Mouse (Mus musculus) right cerebral cortex, postnatal 14 days (tissue): ENCODE results near the gene N4bp2.
"Not testable (repeated sequence)": the region's sequence is repeated elsewhere in the genome, so short reads cannot be mapped to it uniquely, and the experiment has no call there.

Experiments
- DNase-seq: peaks from one replicate; pipeline ENCODE4 v3.0.0; 2022

Gene N4bp2

DNA sequence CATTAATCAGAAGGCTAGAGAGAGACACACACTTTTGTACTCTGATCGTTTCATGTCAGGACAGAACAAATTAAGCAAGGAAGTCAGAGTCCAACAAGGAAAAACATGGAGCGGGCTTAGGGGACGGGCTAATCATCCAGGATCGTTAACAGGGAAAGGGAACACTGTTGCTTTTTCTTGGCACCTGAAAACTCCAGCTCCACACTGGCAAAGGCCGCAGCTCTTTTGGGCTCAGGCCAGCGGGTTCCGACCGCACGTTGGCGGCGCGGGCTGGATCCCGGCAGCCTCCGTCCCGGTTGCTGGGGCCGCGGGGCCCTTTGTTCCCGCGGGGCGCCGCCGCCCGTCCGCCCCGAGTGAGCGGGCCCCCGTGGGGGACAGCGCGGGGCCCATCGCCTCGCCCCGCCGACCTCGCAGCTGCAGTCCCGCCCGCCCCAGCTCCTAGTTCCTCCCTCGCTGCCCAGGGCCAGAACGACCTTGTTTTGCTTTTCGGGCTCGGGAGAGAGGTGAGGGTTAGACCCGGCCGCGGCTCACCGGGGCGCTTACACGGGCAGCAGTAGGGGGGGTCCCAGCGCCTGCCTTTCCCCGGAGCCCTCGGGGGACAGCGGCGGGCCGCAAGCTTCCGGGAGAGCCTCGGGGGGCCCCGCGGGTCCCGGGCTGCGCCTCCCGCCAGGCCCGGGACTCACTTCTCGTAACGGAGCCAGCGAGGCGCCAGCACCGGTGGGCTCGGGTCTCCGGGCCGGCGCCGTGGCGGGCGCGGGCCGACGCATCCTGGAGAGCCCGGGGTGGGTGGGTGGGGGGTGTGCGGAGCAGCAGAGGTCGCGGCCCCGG, at the start of gene N4bp2:
Gene N4bp2 (plus strand): TSS at position 434 of the 828 bp plus-strand sequence.
- DNase-seq: peak; percentile 67

DNA sequence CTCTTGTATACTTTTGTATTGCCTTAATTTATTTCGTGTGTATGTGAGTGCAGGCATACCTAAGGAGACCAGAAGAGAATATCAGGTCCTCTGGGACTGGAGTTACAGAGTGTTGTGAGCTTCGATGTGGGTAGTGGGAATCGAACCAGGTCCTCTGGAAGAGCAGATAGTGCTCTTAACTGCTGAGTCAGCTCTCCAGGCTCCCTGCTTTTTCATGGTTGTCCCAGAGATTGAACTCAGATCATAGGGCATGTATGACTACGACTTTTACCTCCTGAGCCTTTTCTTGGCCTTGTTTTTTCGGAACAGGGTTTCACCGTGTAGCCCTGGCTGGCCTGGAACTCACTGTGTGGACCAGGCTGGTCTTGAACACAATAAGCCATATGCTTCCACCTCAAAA, 48.2 kb upstream of the N4bp2 start:
- no peak for DNase-seq

DNA sequence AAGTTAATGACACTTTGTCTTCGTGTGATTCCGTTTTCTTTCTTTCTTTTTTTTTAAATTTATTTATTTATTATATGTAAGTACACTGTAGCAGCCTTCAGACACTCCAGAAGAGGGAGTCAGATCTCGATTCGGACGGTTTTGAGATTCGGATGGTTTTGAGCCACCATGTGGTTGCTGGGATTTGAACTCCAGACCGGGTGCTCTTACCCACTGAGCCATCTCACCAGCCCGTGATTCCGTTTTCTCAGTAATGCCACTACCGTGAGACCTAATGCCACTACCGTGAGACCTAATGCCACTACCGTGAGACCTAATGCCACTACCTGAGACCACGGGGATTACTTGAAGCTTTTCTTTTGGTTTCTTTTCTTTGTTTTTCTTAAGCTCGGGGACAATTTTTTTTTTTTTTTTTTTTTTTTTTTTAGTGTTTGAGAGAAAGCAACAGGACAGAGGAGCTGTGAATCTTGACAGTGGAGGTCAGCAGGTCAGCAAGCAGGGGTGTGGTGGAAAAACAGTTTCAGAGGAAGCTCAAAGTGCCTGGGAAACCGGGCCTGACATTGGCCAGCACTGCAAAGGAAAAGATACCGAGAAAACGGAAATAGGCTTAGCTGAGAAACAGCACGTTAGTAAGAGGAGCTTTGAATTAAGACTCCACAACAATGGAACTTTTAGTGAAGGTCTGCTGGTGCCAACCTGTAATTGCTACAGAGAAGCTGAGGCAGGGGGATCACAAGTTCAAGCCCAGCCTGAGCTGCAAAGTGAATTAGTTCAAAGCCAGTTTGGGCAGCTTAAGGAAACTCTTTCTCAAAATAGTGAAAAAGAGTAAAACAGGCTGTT, 46.0 kb upstream of the N4bp2 start:
- DNase-seq: no peak

DNA sequence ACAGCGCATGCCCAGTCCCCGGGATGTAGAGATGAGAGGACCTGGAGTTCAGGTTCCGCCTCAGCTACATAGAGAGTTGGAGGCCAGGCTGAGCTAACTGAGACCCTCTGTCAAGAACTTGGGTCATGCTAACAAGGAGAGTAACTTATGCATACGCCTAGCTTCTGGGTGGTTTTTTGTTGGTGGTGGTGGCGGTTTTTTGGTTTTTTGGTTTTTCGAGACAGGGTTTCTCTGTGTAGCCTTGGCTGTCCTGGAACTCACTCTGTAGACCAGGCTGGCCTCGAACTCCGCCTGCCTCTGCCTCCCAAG, 45.5 kb upstream of the N4bp2 start:
- DNase-seq: not testable (repeated sequence)

DNA sequence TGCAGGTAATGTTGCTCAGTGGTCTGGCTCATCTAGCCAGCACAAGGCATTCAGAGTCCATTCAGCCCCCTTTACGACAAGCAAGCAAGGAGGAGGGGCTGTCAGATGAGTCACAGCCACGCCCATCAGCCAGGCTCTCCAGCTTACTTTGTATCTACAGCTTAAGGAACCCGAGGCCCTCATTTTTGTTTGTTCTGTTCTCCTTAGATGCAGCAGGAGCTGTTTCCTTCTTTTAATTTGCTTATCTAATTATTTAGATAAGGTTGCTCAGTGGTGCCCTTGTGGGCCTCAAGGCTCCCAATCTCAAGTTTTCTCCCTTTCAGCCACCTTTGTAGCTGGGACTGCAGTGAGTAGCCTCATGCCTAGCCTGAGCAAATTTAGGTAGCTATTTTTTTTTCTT, 45.0 kb upstream of the N4bp2 start:
- no peak for DNase-seq

DNA sequence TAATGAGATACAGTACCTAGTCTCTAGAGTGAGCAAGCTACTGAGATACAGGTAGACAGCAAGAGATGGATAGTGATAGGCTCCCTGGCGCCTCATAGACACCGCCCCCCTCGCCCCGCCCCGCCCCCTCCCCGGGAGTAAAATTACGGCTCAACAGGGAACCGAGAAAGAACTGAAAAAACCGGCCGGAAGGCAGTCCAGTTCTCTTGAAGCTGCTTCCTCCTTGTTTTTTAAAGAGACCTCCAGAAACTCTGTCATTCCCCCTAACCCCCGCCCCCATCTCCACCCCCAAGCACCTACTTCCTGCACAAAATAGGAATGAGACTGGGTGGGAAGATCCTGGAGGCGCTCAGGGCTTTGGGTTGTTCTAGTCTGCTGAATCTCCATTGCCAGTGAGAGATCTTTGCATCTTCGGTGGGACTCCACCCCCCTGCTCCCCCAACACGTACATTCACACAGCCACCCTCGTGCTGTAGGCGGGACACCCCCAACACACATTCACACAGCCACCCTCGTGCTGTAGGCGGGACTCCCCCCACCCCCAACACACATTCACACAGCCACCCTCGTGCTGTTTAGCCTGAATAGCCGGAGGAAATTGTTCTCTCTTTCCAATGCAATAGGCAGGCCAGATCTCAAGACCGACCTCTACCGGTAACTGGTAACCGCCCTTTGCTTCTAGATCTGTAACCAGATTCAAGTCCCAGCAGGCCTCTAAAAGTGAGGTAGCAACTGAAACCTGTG, 38.8 kb upstream of the N4bp2 start:
- DNase-seq: peak; percentile 33

DNA sequence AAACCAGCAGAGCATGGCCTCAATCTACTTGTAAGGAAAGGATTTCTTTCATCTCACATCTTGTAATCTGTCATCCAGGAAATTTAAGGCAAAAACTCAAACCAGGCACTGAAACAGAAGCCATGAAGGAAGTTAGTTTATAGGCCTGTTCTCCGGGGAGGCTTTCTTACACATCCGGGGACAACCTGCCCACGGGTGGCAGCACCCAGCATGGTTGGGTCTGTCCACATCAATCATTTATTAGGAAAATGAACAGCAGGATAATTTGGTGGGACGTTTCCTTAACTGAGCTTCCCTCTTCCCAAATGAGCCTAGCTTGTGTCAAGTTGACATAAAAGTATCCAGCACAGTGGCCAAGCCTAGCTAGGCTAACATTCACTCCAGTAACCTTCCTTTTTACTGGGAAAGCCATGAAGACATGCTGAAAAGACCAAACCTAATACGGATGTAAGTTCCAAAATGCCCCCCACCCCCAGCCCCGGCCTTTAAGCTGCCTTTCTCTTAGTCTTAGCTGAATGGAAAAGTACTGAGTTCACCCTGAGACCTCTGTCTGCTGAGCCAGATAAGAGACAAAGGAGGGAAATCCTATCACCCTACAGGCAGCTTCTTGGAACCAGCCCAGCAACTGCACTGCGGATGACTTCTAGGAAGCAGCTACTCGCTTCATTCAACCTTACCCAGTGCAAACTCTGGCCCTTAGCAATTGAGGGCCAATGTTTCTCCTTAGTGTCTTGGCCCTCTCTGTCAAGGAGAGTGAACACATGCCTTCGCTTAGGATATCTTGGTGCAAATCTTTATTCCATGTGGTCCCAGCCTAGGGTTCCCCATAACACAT, 31.9 kb upstream of the N4bp2 start:
- no peak for DNase-seq

DNA sequence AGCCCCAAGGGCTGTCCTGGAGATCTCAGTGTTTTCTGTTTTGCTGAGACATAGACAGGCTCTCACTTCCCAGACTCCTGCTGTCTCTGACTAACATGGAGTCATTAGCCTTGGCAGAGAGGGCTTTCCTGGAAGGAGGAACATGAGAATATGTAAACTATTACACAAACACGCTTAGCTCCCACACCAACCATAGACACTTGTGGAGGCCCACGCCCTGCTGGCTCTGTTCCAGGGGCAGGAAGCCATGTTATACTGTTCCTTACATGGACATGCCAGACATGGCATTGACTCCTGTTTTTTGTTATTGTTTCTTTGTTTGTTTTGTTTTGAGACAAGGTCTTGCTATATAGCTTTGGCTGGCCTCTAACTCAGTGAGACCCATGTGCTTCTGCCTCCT, 27.7 kb upstream of the N4bp2 start:
- no peak for DNase-seq

DNA sequence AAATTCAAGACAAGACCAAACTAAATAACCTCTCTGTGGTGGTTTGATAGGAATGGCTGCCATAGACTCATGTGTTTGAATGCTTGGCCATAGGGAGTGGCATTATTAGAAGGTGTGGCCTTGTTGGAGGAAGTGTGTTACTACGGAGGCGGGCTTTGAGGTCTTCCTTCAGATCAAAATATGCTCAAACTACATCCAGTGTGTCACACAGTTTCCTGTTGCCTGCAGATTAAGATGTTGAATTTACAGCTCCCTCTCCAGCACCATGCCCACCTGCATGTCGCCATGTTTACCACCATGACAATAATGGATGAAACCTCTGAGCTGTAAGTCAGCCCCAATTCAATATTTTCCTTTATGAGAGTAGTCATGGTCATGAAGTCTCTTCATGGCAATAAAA, 24.0 kb upstream of the N4bp2 start:
- no peak for DNase-seq

DNA sequence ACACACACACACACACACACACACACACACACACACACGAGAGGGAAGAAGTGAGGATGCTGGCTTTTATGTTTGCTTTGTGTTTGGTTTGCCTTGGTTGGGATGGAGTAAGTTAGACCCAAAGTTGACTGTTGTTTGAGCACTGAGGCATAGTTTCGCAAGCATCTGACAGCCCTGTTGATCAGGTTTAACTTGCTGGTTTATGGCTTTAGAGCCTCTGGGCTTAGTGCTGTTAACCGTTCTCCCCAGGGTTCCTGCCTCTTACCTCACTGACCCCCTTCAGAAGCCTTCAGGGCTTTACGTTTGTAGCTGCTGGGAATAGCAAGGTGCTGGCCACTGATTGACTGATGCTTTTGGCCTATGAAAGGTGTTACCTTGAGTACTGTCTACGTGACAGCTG, 16.4 kb upstream of the N4bp2 start:
- DNase-seq: no peak

DNA sequence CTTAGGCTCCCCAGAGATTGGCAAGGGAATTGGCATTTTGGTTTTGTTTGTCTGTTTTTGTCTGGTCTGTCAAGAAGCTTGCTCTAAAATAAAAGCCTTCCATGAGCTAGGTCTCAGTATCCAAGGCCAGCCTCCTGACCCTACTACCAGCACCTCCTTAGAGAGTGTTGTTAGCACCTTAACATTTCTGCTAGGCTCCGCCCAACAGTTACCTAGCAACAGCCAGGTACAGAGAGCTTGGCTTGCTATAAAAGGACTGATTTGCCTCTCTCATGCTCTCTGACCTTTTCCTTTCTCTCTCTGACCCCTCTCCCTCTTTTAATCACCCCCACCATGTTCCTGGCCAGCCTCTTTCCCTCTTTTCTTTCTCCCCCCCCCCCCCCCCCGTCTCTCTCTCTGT, 14.9 kb upstream of the N4bp2 start:
- DNase-seq: no peak

DNA sequence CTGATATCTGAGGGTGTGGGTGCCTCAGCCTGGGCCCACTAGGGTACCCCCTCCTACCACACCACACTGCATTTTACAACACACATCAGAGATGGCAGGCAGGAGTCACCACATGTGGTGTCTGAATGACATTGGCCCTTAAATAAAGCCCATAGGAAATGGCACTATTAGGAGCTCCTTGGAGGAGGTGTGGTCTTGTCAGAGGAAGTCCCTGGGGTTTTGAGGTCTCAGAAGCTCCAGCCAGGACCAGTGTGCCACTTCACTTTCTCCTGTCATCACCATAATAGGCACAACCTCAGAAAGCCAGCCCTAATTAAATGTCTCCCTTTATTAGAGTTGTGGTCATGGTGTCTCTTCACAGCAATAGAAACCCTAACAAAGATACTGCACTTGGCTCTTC, 14.4 kb upstream of the N4bp2 start:
- DNase-seq: no peak

DNA sequence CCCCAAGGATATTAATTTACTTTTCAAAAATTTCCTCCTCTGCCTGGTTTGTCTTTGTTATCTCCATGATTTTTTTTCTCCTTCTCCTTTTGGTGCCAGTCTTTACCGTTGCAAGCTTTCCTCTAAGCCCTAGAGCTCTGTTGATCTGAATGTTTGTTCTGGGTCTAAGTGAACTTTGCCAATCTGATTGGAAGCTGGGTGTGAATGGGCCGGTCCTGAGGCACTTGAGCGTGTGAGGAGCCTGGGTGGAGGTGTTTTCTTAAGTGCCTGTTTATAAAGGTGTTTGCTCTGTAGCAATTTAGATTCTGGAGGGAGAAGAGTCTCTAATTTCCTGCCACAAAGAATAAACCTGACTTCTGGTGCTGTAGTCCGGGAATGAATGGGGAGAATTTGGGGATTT, 11.3 kb upstream of the N4bp2 start:
- no peak for DNase-seq

DNA sequence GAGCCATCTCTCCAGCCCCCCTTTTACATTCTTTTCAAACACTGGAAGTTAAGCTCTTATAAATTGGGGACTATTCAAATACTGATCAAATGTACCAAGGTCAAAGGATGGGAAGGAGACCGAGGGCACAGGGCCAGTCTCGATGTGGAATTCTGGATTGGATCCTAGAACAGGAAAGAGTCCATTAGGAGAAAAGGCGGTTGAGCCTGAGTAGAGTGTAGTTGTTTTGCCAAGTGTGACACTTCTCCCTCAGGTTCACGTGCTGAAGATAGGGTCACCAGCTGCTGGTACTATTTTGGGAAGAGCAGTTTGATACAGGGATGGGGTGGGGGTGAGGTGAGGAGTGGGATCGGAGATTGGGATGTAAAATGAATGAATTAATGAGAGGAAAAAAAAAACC, 7.5 kb upstream of the N4bp2 start:
- no peak for DNase-seq

DNA sequence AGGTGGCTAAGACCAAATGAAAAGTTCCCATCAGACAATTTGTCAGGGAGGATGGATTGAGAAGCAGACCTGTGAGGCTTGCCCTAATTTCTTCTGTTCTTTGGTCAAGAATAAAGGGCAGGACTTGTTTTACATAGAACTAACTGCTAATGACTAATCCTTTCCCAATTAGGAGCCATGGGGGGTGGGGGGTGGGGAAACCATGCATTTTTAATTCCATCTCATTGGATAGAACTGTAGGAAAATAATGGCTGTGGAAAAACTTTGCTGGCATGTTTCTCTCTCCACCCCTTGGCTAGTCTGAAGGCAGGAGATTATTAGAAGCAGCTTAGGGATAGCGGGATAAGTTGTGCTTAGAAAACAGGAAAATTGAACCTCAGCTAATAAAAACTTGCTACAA, 6.2 kb upstream of the N4bp2 start:
- DNase-seq: no peak

DNA sequence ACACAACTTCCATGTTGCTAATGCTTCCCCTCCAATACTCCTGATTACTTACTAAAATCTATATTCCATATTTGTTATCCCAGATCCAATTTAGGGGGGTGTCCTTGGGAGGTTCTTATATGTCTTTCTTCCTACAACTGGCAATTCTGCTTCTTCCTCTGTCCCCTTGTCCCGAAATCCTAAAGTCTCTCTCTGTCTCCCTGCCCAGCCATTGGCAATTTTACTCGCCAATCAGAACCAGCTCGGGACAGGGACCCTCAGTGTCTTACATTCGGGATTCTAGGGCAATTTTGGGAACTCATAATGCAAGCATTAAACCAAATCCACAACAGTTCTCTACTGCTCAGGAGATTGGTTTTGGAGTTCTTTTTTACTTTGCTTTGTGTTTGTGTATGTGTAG, 3.3 kb upstream of the N4bp2 start:
- DNase-seq: no peak

DNA sequence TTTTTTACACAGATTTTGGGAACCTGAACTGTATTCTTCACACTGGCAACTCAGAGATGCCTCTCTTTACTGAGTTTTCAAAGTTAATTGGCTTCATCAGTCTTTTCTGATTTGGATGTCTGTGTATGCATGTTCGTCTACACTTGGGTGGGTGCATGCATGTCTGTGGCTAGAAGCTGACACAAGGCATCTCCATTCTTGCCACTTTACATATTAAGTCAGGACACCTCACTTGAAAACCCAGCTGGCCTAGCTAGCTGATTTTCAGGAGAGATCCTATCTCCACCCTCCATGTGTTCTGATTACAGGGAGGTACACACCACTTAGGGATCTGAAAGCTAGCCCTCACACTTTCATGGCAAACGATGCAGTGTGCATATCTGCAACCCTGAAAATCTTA, 2.7 kb upstream of the N4bp2 start:
- DNase-seq: no peak

DNA sequence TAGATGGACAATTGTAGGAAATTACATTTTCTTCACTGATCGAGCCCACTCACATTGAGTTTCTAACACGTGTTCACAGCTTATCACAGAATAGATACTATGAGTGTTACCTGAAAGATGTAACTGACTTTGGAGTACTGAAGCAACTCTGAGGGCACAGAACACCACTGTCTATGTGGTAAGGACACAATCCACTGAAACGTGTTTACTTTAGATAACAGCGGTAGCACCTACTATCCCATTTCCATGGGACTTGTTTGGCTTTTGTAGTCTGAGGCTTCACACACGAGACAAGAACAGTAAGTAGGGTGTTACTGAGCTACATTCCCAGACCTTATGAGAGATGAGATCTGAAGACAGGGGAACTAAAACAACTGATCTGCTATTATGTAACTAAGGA, 2.3 kb upstream of the N4bp2 start:
- no peak for DNase-seq

DNA sequence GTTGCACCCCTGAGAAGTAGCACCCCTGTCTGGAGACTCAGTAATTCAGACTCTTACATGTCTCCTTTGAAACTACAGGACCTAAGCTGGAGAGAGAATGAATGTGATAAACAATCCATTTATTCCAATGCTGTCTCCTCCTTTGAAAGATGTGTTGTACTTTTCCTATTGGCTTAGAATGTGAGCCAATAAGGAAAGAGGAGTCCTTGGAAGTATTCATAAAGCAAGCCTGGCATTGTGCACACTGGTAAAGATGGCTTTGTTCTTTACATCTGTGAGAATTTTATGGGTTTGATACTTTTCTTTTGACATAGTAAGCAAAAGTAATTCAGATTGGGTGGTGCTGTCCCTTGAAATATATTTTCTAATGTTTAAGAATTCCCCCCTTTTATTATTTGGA, 1.4 kb upstream of the N4bp2 start:
- no peak for DNase-seq

DNA sequence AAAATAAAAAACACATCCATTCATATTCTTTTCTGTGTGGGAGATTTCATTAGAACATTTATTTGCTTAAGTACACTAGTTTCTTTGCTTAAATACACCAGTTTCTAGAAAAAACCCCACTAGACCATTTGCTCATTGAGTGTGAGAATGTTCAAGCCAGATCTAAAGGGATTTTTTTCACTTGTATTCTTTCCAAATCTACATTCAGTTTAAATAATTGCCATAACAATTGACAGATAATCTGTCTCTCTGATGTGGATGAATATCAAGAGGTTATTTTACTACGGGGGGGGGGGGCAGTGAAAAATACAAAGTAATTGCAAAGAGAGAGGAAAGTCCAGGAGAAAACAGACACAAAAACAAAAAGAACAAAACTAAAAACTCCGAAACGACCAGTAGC, 635 bp upstream of the N4bp2 start:
- DNase-seq: no peak

DNA sequence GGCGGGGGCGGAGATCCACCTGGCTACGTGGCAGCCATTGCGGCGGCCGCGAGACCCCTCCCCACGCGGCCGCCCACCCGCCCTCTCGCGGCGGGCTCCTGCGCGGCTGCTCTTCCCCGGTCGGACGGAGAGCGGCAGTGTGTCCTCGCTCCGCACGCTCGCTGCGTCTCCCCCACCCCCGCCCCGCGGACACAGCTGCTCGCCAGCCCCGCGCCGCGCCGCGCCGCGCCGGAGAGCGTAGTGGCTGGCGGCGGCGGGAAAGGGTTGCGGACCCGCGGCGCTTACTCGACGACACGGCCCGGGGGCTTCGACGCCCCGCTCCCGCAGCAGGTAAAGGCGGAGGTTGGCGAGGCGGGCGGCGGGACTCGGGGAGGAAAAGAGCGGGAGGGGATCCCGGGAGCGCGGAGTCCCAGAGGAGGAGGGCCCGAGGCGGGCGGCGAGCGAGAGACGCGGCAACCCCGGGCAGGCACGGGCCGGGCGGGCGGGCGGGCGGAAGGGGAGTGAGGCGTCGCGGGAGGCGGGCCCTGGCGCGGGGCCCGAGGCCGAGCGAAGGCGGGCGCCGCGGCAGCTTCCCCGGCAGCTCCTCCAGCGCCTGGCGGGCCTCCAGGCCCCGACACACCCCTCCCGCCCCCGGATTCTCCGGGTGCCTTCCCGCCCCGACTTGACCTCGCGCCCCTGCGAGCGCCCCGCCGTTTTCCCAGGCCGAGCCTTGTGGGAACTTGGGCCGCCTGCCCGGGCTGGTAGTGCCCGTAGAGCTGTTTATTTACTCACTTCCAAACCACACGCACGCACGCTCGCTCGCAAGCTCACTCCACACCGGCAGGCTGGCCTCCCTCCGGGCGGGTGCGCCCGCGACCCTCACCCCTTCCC, 830 bp downstream of the N4bp2 start:
- DNase-seq: peak; percentile 74
